Mouse (Mus musculus): ENCODE results near the gene Cyp8b1. TPM values are rescaled to one million over a fixed set of nuclear protein-coding genes. Genes with fewer than 3 reads are reported as not detected.

Cyp8b1 gene
- total and polyA plus RNA-seq, 3 experiments = 0.06 TPM; not detected in 2

- TF ChIP-seq EP300 (IDR thresholded peaks at IDR 0.05; ENCODE audit: insufficient read depth, low read depth, low read length) (no peak), POLR2A (IDR thresholded peaks at IDR 0.05; ENCODE audit: insufficient read depth, low read depth, low read length) (no peak), CTCF (IDR thresholded peaks at IDR 0.05) (no peak)
- Histone ChIP-seq H3K79me2 (replicated peaks; ENCODE audit: control insufficient read depth, insufficient read depth, low read length) (no peaks in the 10 kb centered on the region), H3K36me3 (ENCODE audit: control insufficient read depth, insufficient read depth, low read length) (no peaks in the 10 kb centered on the region), H3K9ac (ENCODE audit: low read depth, low read length) (no peak overlapping the region), H3K4me1 (ENCODE audit: control insufficient read depth, insufficient read depth, low read length) (no peaks in the 10 kb centered on the region; the same call in 1 of the 2 replicates), H3K27me3 (ENCODE audit: control insufficient read depth, insufficient read depth, low read length) (no peaks in the 10 kb centered on the region), H3K27ac (no peak overlapping the region), H3K4me3 (no peak overlapping the region)
- intact Hi-C loops (cut with DNase I) = no loop called here
- 80% methylated on average over 6 of the region's 6 CpGs for WGBS
- DNase-seq = no peak
Observed at GRCm38 (mm10) chr9:121868236-121868635, 47.9 kb downstream of the Cyp8b1 start.

GRCm38 (mm10) chr9:121867632-121868031 is 48.5 kb downstream of the Cyp8b1 start:
- Histone ChIP-seq H3K4me1 (ENCODE audit: control insufficient read depth, insufficient read depth, low read length) (no peaks in the 10 kb centered on the region; the same call in 1 of the 2 replicates), H3K27ac (no peak overlapping the region), H3K27me3 (ENCODE audit: control insufficient read depth, insufficient read depth, low read length) (no peaks in the 10 kb centered on the region), H3K79me2 (replicated peaks; ENCODE audit: control insufficient read depth, insufficient read depth, low read length) (no peaks in the 10 kb centered on the region), H3K9ac (ENCODE audit: low read depth, low read length) (no peak overlapping the region), H3K4me3 (no peak overlapping the region), H3K36me3 (ENCODE audit: control insufficient read depth, insufficient read depth, low read length) (no peaks in the 10 kb centered on the region)
- intact Hi-C loops (cut with DNase I) = no loop called here
- no peak for DNase-seq
- no peak for TF ChIP-seq EP300 (IDR thresholded peaks at IDR 0.05; ENCODE audit: insufficient read depth, low read depth, low read length)
- TF ChIP-seq CTCF (IDR thresholded peaks at IDR 0.05) = no peak
- no peak for TF ChIP-seq POLR2A (IDR thresholded peaks at IDR 0.05; ENCODE audit: insufficient read depth, low read depth, low read length)
- 50% methylated on average over 6 of the region's 6 CpGs for WGBS

GRCm38 (mm10) chr9:121865425-121866008 is 50.6 kb downstream of the Cyp8b1 start:
- Histone ChIP-seq H3K27me3 (ENCODE audit: control insufficient read depth, insufficient read depth, low read length) (no peaks in the 10 kb centered on the region), H3K4me3 (no peak overlapping the region), H3K27ac (no peak overlapping the region), H3K9ac (ENCODE audit: low read depth, low read length) (no peak overlapping the region), H3K79me2 (replicated peaks; ENCODE audit: control insufficient read depth, insufficient read depth, low read length) (no peaks in the 10 kb centered on the region), H3K36me3 (ENCODE audit: control insufficient read depth, insufficient read depth, low read length) (no peaks in the 10 kb centered on the region), H3K4me1 (ENCODE audit: control insufficient read depth, insufficient read depth, low read length) (no peaks in the 10 kb centered on the region; the same call in 1 of the 2 replicates)
- 58% methylated on average over 3 of the region's 3 CpGs for WGBS
- no peak for TF ChIP-seq CTCF (IDR thresholded peaks at IDR 0.05)
- no peak for TF ChIP-seq EP300 (IDR thresholded peaks at IDR 0.05; ENCODE audit: insufficient read depth, low read depth, low read length)
- TF ChIP-seq POLR2A (IDR thresholded peaks at IDR 0.05; ENCODE audit: insufficient read depth, low read depth, low read length) = no peak
- no peak for DNase-seq
- intact Hi-C loops (cut with DNase I) = no loop called here

DNA sequence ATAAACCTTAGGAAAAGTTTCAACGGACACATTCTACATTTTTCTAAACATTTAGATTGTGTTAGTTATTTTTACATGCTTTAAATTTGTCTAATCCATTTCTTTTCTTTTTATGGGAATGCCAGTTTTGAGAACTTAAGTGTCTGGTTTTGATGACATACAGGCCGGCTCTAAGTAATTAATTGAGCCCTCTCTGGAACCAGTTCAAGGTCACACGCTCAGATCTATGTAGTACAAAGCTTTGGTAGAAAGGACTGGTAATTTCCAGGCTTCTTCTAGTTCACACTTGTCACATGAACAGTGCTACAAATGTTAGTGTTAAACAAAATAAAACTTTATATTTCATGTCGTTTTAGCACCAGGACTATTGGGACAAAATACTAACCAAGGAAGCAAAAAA is 51.3 kb downstream of the Cyp8b1 start:
- 72% methylated on average over 4 of the region's 4 CpGs for WGBS
- Histone ChIP-seq H3K4me1 (ENCODE audit: control insufficient read depth, insufficient read depth, low read length) (no peaks in the 10 kb centered on the region; the same call in 1 of the 2 replicates), H3K79me2 (replicated peaks; ENCODE audit: control insufficient read depth, insufficient read depth, low read length) (no peaks in the 10 kb centered on the region), H3K36me3 (ENCODE audit: control insufficient read depth, insufficient read depth, low read length) (no peaks in the 10 kb centered on the region), H3K9ac (ENCODE audit: low read depth, low read length) (no peak overlapping the region), H3K4me3 (no peak overlapping the region), H3K27ac (no peak overlapping the region), H3K27me3 (ENCODE audit: control insufficient read depth, insufficient read depth, low read length) (no peaks in the 10 kb centered on the region)
- DNase-seq = no peak
- intact Hi-C loops (cut with DNase I) = no loop called here
- TF ChIP-seq CTCF (IDR thresholded peaks at IDR 0.05) (no peak), POLR2A (IDR thresholded peaks at IDR 0.05; ENCODE audit: insufficient read depth, low read depth, low read length) (no peak), EP300 (IDR thresholded peaks at IDR 0.05; ENCODE audit: insufficient read depth, low read depth, low read length) (no peak)

Other genes with a start within 250 kb of the Cyp8b1 start
- 1 to 10 TPM; 3.9 to 5.0 TPM for gene Sec22c, start 210.8 kb downstream of the Cyp8b1 start, total RNA-seq (2021)
- 6.7 and 9.5 TPM in 2 replicates for gene Sec22c, start 210.8 kb downstream of the Cyp8b1 start, polyA plus RNA-seq (2012; rRNA removed)
- 100 to 1,000 TPM; 125 to 138 TPM for gene Ss18l2, start 206.0 kb downstream of the Cyp8b1 start, total RNA-seq (2021)
- gene Ss18l2, start 206.0 kb downstream of the Cyp8b1 start, polyA plus RNA-seq (2012; rRNA removed) = 103 and 154 TPM in 2 replicates
- 10 to 100 TPM; 28.7 to 33.1 TPM for gene Nktr, start 197.1 kb downstream of the Cyp8b1 start, total RNA-seq (2021)
- 23.1 and 39.2 TPM in 2 replicates for gene Nktr, start 197.1 kb downstream of the Cyp8b1 start, polyA plus RNA-seq (2012; rRNA removed)
- 100 to 1,000 TPM; 117 to 130 TPM for gene Zfp651, start 157.0 kb downstream of the Cyp8b1 start, total RNA-seq (2021)
- gene Zfp651, start 157.0 kb downstream of the Cyp8b1 start, polyA plus RNA-seq (2012; rRNA removed) = 67.7 and 84.2 TPM in 2 replicates
- gene Klhl40, start 138.7 kb downstream of the Cyp8b1 start, total RNA-seq (2021) = 10 to 100 TPM; 12.3 to 17.4 TPM
- 11.0 and 13.1 TPM in 2 replicates for gene Klhl40, start 138.7 kb downstream of the Cyp8b1 start, polyA plus RNA-seq (2012; rRNA removed)
- gene Hhatl, start 123.8 kb downstream of the Cyp8b1 start, total RNA-seq (2021) = 100 to 1,000 TPM in 1 of 2 experiments, 10 to 100 TPM in 1; 96.3 to 111 TPM
- gene Hhatl, start 123.8 kb downstream of the Cyp8b1 start, polyA plus RNA-seq (2012; rRNA removed) = 201 and 224 TPM in 2 replicates
- gene Ccdc13, start 76.8 kb downstream of the Cyp8b1 start, total RNA-seq (2021) = not detected
- 0.32 and 0.49 TPM in 2 replicates for gene Ccdc13, start 76.8 kb downstream of the Cyp8b1 start, polyA plus RNA-seq (2012; rRNA removed)
- 100 to 1,000 TPM; 198 to 199 TPM for gene Higd1a, start 57.9 kb downstream of the Cyp8b1 start, total RNA-seq (2021)
- gene Higd1a, start 57.9 kb downstream of the Cyp8b1 start, polyA plus RNA-seq (2012; rRNA removed) = 71.7 and 106 TPM in 2 replicates
- 1 to 10 TPM in 1 of 2 experiments, under 1 TPM in 1; 0.84 to 2.4 TPM for gene Ackr2, start 17.9 kb downstream of the Cyp8b1 start, total RNA-seq (2021)
- gene Ackr2, start 17.9 kb downstream of the Cyp8b1 start, polyA plus RNA-seq (2012; rRNA removed) = 3.1 and 3.5 TPM in 2 replicates
- gene Fam198a, start 34.7 kb upstream of the Cyp8b1 start, total RNA-seq (2021) = under 1 TPM; 0.42 to 0.96 TPM
- 1.5 and 2.2 TPM in 2 replicates for gene Fam198a, start 34.7 kb upstream of the Cyp8b1 start, polyA plus RNA-seq (2012; rRNA removed)
- gene Pomgnt2, start 80.8 kb upstream of the Cyp8b1 start, total RNA-seq (2021) = 10 to 100 TPM; 14.0 to 15.3 TPM
- gene Pomgnt2, start 80.8 kb upstream of the Cyp8b1 start, polyA plus RNA-seq (2012; rRNA removed) = 21.0 and 21.4 TPM in 2 replicates
- gene Snrk, start 201.0 kb upstream of the Cyp8b1 start, total RNA-seq (2021) = 100 to 1,000 TPM; 142 to 163 TPM
- gene Snrk, start 201.0 kb upstream of the Cyp8b1 start, polyA plus RNA-seq (2012; rRNA removed) = 68.0 and 89.8 TPM in 2 replicates

Measured in heart, adult 2 months (tissue).